Mouse (Mus musculus) mouse embryonic stem cell (cell line): ENCODE results near the gene Tbx6.

Source experiments
- in situ Hi-C, 2 experiments: fragments of 300-500 bp; cut with MboI; formaldehyde crosslinking; loops; 1 replicate in 1 of 2; 3 replicates in 1 of 2; pipeline ENCODE4 v1.14.3; 2019 to 2020; ENCODE audit warnings: low sequenced_read_pairs in 2 of 2, low pct_unique_long_range_greater_than_20kb in 1 of 2, mixed read lengths in 1 of 2; ENCODE audit not compliant: unreplicated experiment in 1 of 2

The Tbx6 gene

GRCm38 (mm10) chr7:126780971-126781635 lies at the start of gene Tbx6:
TSS of gene Tbx6 (plus strand) at chr7:126781483.
- in situ Hi-C loops: no loop called here

- in situ Hi-C loops: no loop called here
Measured at GRCm38 (mm10) chr7:126736122-126736521, 45.2 kb upstream of the Tbx6 start.

- in situ Hi-C loops: no loop called here
Measured at GRCm38 (mm10) chr7:126739551-126739950, 41.7 kb upstream of the Tbx6 start.

GRCm38 (mm10) chr7:126740132-126740735 lies 41.0 kb upstream of the Tbx6 start:
- in situ Hi-C loops: no loop called here

- in situ Hi-C loops: no loop called here
Measured at GRCm38 (mm10) chr7:126740977-126741376, 40.3 kb upstream of the Tbx6 start.

GRCm38 (mm10) chr7:126741452-126741851 lies 39.8 kb upstream of the Tbx6 start:
- in situ Hi-C loops: no loop called here

GRCm38 (mm10) chr7:126741964-126742482 lies 39.3 kb upstream of the Tbx6 start:
- in situ Hi-C loops: no loop called here

- in situ Hi-C loops: no loop called here
Measured at GRCm38 (mm10) chr7:126746066-126746465, 35.2 kb upstream of the Tbx6 start.

GRCm38 (mm10) chr7:126746798-126747197 lies 34.5 kb upstream of the Tbx6 start:
- in situ Hi-C loops: no loop called here

- in situ Hi-C loops: no loop called here
Measured at GRCm38 (mm10) chr7:126748824-126749223, 32.5 kb upstream of the Tbx6 start.

GRCm38 (mm10) chr7:126749582-126750343 lies 31.5 kb upstream of the Tbx6 start:
- in situ Hi-C loops: no loop called here

- in situ Hi-C loops: no loop called here
Measured at GRCm38 (mm10) chr7:126754866-126755265, 26.4 kb upstream of the Tbx6 start.

GRCm38 (mm10) chr7:126758539-126758938 lies 22.7 kb upstream of the Tbx6 start:
- in situ Hi-C loops: no loop called here

GRCm38 (mm10) chr7:126759050-126759671 lies 22.1 kb upstream of the Tbx6 start, which contains the start of gene Mapk3:
TSS of gene Mapk3 (plus strand) at chr7:126759601.
- in situ Hi-C loops: no loop called here

- in situ Hi-C loops: no loop called here
Measured at GRCm38 (mm10) chr7:126759672-126760390, 21.5 kb upstream of the Tbx6 start.

- in situ Hi-C loops: no loop called here
Measured at GRCm38 (mm10) chr7:126760391-126760802, 20.9 kb upstream of the Tbx6 start.

GRCm38 (mm10) chr7:126760956-126761355 lies 20.3 kb upstream of the Tbx6 start:
- in situ Hi-C loops: no loop called here

GRCm38 (mm10) chr7:126761529-126762067 lies 19.7 kb upstream of the Tbx6 start:
- in situ Hi-C loops: no loop called here
